Mouse (Mus musculus): ENCODE results near the gene Dscam.

Dscam gene

GRCm38 (mm10) chr16:96600791-96601190 lies 569.8 kb downstream of the Dscam start:
- no peak for ATAC-seq (ENCODE audit: low TSS enrichment)

GRCm38 (mm10) chr16:96599401-96600060 lies 571.0 kb downstream of the Dscam start:
- no peak for ATAC-seq (ENCODE audit: low TSS enrichment)

- peak; percentile 95 for ATAC-seq (ENCODE audit: low TSS enrichment)
Measured at GRCm38 (mm10) chr16:96575841-96576240, 594.7 kb downstream of the Dscam start.

- ATAC-seq (ENCODE audit: low TSS enrichment) = no peak
Measured at GRCm38 (mm10) chr16:96567428-96567827, 603.1 kb downstream of the Dscam start.

- ATAC-seq (ENCODE audit: low TSS enrichment) = no peak
Measured at GRCm38 (mm10) chr16:96563350-96564257, 606.9 kb downstream of the Dscam start.

GRCm38 (mm10) chr16:96559796-96560195 lies 610.8 kb downstream of the Dscam start:
- ATAC-seq (ENCODE audit: low TSS enrichment) = peak; percentile 58

GRCm38 (mm10) chr16:96558341-96558740 lies 612.2 kb downstream of the Dscam start:
- ATAC-seq (ENCODE audit: low TSS enrichment) = no peak

- ATAC-seq (ENCODE audit: low TSS enrichment) = no peak
Measured at GRCm38 (mm10) chr16:96556621-96557020, 613.9 kb downstream of the Dscam start.

GRCm38 (mm10) chr16:96555412-96555811 lies 615.1 kb downstream of the Dscam start:
- peak; percentile 95 for ATAC-seq (ENCODE audit: low TSS enrichment)

GRCm38 (mm10) chr16:96552680-96553079 lies 617.9 kb downstream of the Dscam start:
- ATAC-seq (ENCODE audit: low TSS enrichment) = no peak

GRCm38 (mm10) chr16:96541056-96541455 lies 629.5 kb downstream of the Dscam start:
- no peak for ATAC-seq (ENCODE audit: low TSS enrichment)
